Mouse (Mus musculus) erythroblast, embryonic 14.5 days (primary cell): Measurements from ENCODE around the gene Cntn5.

Source experiments
- GATA1 ChIP-seq: IDR thresholded peaks from 2 replicates; pipeline ENCODE4 v1.6.1; 2012; ENCODE audit warnings: low read length, inconsistent platforms, mixed read lengths
- TAL1 ChIP-seq: IDR thresholded peaks from 3 replicates; pipeline ENCODE4 v1.6.1; 2012; ENCODE audit warnings: low read length, inconsistent platforms, mixed read lengths

DNA sequence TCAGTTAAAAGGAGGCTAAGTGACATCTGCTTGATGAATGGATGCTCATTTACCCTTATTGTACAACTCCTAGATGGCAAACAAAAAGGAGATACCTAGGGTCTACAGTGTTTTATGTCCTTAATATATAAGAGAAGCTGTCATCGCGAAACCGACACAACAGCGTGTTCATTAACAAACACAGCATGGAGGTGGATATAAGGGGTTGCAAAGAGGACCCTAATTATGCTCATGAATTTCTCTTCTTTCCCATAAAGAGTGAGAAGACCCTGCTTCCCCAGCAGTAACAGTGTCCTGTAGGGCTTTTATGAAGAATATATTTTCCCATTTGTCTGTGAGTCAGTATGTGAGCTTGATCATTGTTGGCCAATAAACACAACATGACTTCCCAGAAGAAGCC, 939.2 kb downstream of the Cntn5 start:
- TF ChIP-seq TAL1 (no peak), GATA1 (no peak)
